Comparison of ENCODE assay signal across 10 mouse cellular contexts in genomic region chr10:68318438-68318979, GRCm38 (mm10). TPM values are rescaled to one million over a fixed set of nuclear protein-coding genes. Genes with fewer than 3 reads are reported as not detected.
A peak's percentile ranks its signal among the peaks of the same experiment; 100 is the strongest.
DNase-seq lines count a peak whose midpoint lies in the region; ATAC-seq lines count a peak whose summit lies in the region.
"Had no signal": no experiment of that assay in that cellular context is flagged by ENCODE, and none has a peak within 500 bp of the region (broad histone marks: within the 10 kb centered on the region; RNA-seq: fewer than 3 reads in every experiment).

No protein-coding gene starts in this region.

- no peaks in the 10 kb centered on the region; the same call in 1 of the 2 replicates for H3K9me3 ChIP-seq in kidney, embryonic 16.5 days (ENCODE audit: low read length)
- H3K9me3 ChIP-seq in embryonic facial prominence, embryonic 13.5 days, result no peaks in the 10 kb centered on the region
- no peaks in the 10 kb centered on the region for H3K9me3 ChIP-seq in heart, embryonic 11.5 days (replicated peaks; ENCODE audit: control insufficient read depth, low read length)
- H3K9me3 ChIP-seq in neural tube, embryonic 15.5 days (replicated peaks), result no peaks in the 10 kb centered on the region
- no peaks in the 10 kb centered on the region for H3K9me3 ChIP-seq in midbrain, embryonic 10.5 days (replicated peaks)

- no peaks in the 10 kb centered on the region for H3K27me3 ChIP-seq in kidney, embryonic 16.5 days (ENCODE audit: insufficient read depth, low read length)
- no peaks in the 10 kb centered on the region for H3K27me3 ChIP-seq in embryonic facial prominence, embryonic 13.5 days
- no peaks in the 10 kb centered on the region for H3K27me3 ChIP-seq in heart, embryonic 11.5 days (ENCODE audit: control insufficient read depth, insufficient read depth, low read length)
- no peaks in the 10 kb centered on the region for H3K27me3 ChIP-seq in neural tube, embryonic 15.5 days (replicated peaks)
- H3K27me3 ChIP-seq in midbrain, embryonic 10.5 days (ENCODE audit: low read depth, poor library complexity, severe bottlenecking), result no peaks in the 10 kb centered on the region

- peaks cover 19% of the 10 kb centered on the region for H3K4me1 ChIP-seq in kidney, embryonic 16.5 days (ENCODE audit: insufficient read depth, low read length)
- H3K4me1 ChIP-seq in embryonic facial prominence, embryonic 13.5 days, result peaks cover 25% of the 10 kb centered on the region
- peaks cover 10% of the 10 kb centered on the region for H3K4me1 ChIP-seq in heart, embryonic 11.5 days (ENCODE audit: control insufficient read depth, insufficient read depth, low read length)
- no peaks in the 10 kb centered on the region for H3K4me1 ChIP-seq in neural tube, embryonic 15.5 days
- no peaks in the 10 kb centered on the region for H3K4me1 ChIP-seq in midbrain, embryonic 10.5 days

- 0 out of 2 replicates have a peak, but pooled peaks have one; percentile 35 for ATAC-seq in kidney, embryonic 16.5 days (ENCODE audit: low FRiP score, low TSS enrichment)
- no peak for ATAC-seq in embryonic facial prominence, embryonic 13.5 days (ENCODE audit: insufficient number of reproducible peaks, insufficient read depth, low FRiP score, low TSS enrichment, low read depth)
- ATAC-seq in heart, embryonic 11.5 days (replicated peaks; ENCODE audit: insufficient number of reproducible peaks, low FRiP score, low TSS enrichment), result no peak
- ATAC-seq in neural tube, embryonic 15.5 days (ENCODE audit: low FRiP score), result no peak
- ATAC-seq: hindbrain, postnatal 0 days had no signal

- no peak overlapping the region for H3K4me3 ChIP-seq in kidney, embryonic 16.5 days (ENCODE audit: low read length)
- H3K4me3 ChIP-seq in embryonic facial prominence, embryonic 13.5 days, result no peak overlapping the region
- H3K4me3 ChIP-seq in heart, embryonic 11.5 days (ENCODE audit: low read depth, low read length), result no peak overlapping the region
- no peak overlapping the region for H3K4me3 ChIP-seq in neural tube, embryonic 15.5 days (replicated peaks)
- no peak overlapping the region for H3K4me3 ChIP-seq in midbrain, embryonic 10.5 days

- H3K27ac ChIP-seq in kidney, embryonic 16.5 days (ENCODE audit: low read length), result peak overlapping the region; percentile 90
- H3K27ac ChIP-seq in embryonic facial prominence, embryonic 13.5 days, result peak overlapping the region; percentile 69
- peak overlapping the region; percentile 62 for H3K27ac ChIP-seq in heart, embryonic 11.5 days (ENCODE audit: low read depth, low read length)
- no peak overlapping the region for H3K27ac ChIP-seq in neural tube, embryonic 15.5 days (replicated peaks)
- H3K27ac ChIP-seq in midbrain, embryonic 10.5 days (replicated peaks), result no peak overlapping the region

- no peak overlapping the region for H3K9ac ChIP-seq in kidney, embryonic 16.5 days (replicated peaks; ENCODE audit: low read length)
- no peak overlapping the region for H3K9ac ChIP-seq in embryonic facial prominence, embryonic 13.5 days
- no peak overlapping the region for H3K9ac ChIP-seq in heart, embryonic 11.5 days (ENCODE audit: low read depth, low read length)
- no peak overlapping the region for H3K9ac ChIP-seq in neural tube, embryonic 15.5 days (replicated peaks)

- DNase-seq in kidney, adult 18-20 months, result no peak
- peak; percentile 4 for DNase-seq in kidney, postnatal 14 days
- no peak for DNase-seq in frontal cortex, postnatal 36 days (ENCODE audit: low spot score in 2 of 2)
- DNase-seq in midbrain, embryonic 10.5 days (ENCODE audit: low spot score), result no peak
- DNase-seq: cerebellum, adult 18-20 months had no signal

- WGBS in kidney, embryonic 16.5 days, result 50% methylated on average over 6 of the region's 6 CpGs
- WGBS in embryonic facial prominence, embryonic 13.5 days, result 56% methylated on average over 6 of the region's 6 CpGs
- WGBS in heart, embryonic 11.5 days (ENCODE audit: insufficient replicate concordance), result 43% methylated on average over 6 of the region's 6 CpGs
- 77% methylated on average over 6 of the region's 6 CpGs for WGBS in neural tube, embryonic 15.5 days
- 80% methylated on average over 6 of the region's 6 CpGs for WGBS in midbrain, embryonic 10.5 days

- no peak overlapping the region for H3K4me2 ChIP-seq in kidney, embryonic 16.5 days (replicated peaks; ENCODE audit: low read depth, low read length)
- H3K4me2 ChIP-seq in embryonic facial prominence, embryonic 13.5 days, result no peak overlapping the region
- H3K4me2 ChIP-seq in heart, embryonic 11.5 days, result no peak overlapping the region
- H3K4me2 ChIP-seq in neural tube, embryonic 15.5 days, result no peak overlapping the region

- H3K36me3 ChIP-seq in kidney, embryonic 16.5 days (ENCODE audit: insufficient read depth, low read length), result no peaks in the 10 kb centered on the region
- no peaks in the 10 kb centered on the region for H3K36me3 ChIP-seq in embryonic facial prominence, embryonic 13.5 days
- no peaks in the 10 kb centered on the region for H3K36me3 ChIP-seq in heart, embryonic 11.5 days (ENCODE audit: control insufficient read depth, insufficient read depth, low read length)
- no peaks in the 10 kb centered on the region for H3K36me3 ChIP-seq in neural tube, embryonic 15.5 days
- H3K36me3 ChIP-seq in midbrain, embryonic 10.5 days, result no peaks in the 10 kb centered on the region

RNA-seq across cellular contexts. Expression of gene Arid5b, which starts 40.0 kb away (rescaled TPM):
- polyA plus RNA-seq in kidney, embryonic 16.5 days (2015; fragmentation: Nextera tagmentation; extraction: Ambion mirVana), result 34.0 and 41.4 TPM in 2 replicates
- 63.7 and 64.8 TPM in 2 replicates for polyA plus RNA-seq in embryonic facial prominence, embryonic 13.5 days (2015; fragmentation: Nextera tagmentation; extraction: Ambion mirVana)
- polyA plus RNA-seq in heart, embryonic 11.5 days (2014; fragmentation: Nextera tagmentation; extraction: Ambion mirVana), result 20.6 and 21.1 TPM in 2 replicates
- polyA plus RNA-seq in neural tube, embryonic 15.5 days (2015; fragmentation: Nextera tagmentation; extraction: Ambion mirVana), result 18.4 and 19.0 TPM in 2 replicates
- 7.8 and 10.6 TPM in 2 replicates for polyA plus RNA-seq in midbrain, embryonic 10.5 days (2016; fragmentation: Nextera tagmentation; extraction: Ambion mirVana)

Comparison
In these comparisons a context has a peak if more than half of its experiments do, and no peak if none do; other contexts are left out.
1. H3K27ac ChIP-seq: peak in kidney, embryonic 16.5 days (single experiment), embryonic facial prominence, embryonic 13.5 days (single experiment) and heart, embryonic 11.5 days (single experiment); none in neural tube, embryonic 15.5 days (single experiment) and midbrain, embryonic 10.5 days (single experiment).